ENCODE assay signal across 17 mouse cellular contexts in genomic region chr17:84052437-84052836, GRCm38 (mm10).
"Had no signal": no experiment of that assay in that cellular context is flagged by ENCODE, and none has a peak within 500 bp of the region (broad histone marks: within the 10 kb centered on the region; RNA-seq: fewer than 3 reads in every experiment).

No protein-coding gene starts in this region.

- H3K27me3 ChIP-seq: neural tube, embryonic 13.5 days; neural tube, embryonic 15.5 days had no signal

- ATAC-seq: midbrain, embryonic 16.5 days had no signal

- H3K4me2 ChIP-seq: lung, embryonic 14.5 days; midbrain, embryonic 12.5 days; neural tube, embryonic 13.5 days; neural tube, embryonic 15.5 days had no signal

- H3K27ac ChIP-seq: midbrain, embryonic 10.5 days; midbrain, embryonic 12.5 days; neural tube, embryonic 13.5 days; neural tube, embryonic 15.5 days had no signal

- DNase-seq: lung, embryonic 14.5 days; lung, postnatal 10 days; lung, postnatal 4 days; midbrain, embryonic 14.5 days; right cerebral cortex, adult 18-20 months; right cerebral cortex, postnatal 25 days; right cerebral cortex, postnatal 4 days; spleen, adult 18-20 months; thymus, adult 18-20 months; thymus, postnatal 14 days; thymus, postnatal 36 days had no signal

- H3K9ac ChIP-seq: lung, embryonic 14.5 days; midbrain, embryonic 12.5 days; neural tube, embryonic 13.5 days; neural tube, embryonic 15.5 days had no signal

- H3K4me3 ChIP-seq: midbrain, embryonic 10.5 days; midbrain, embryonic 12.5 days; myocyte; neural tube, embryonic 13.5 days; neural tube, embryonic 15.5 days had no signal

- H3K36me3 ChIP-seq: midbrain, embryonic 10.5 days; midbrain, embryonic 12.5 days; neural tube, embryonic 13.5 days; neural tube, embryonic 15.5 days had no signal

- H3K9me3 ChIP-seq: midbrain, embryonic 12.5 days; neural tube, embryonic 15.5 days had no signal
